Mouse (Mus musculus): Measurements from ENCODE around the gene Btf3. TPM values are rescaled to one million over a fixed set of nuclear protein-coding genes. Genes with fewer than 3 reads are reported as not detected.

Gene Btf3
- polyA plus RNA-seq, 1 experiment from 2014 or later: 559 TPM

DNA sequence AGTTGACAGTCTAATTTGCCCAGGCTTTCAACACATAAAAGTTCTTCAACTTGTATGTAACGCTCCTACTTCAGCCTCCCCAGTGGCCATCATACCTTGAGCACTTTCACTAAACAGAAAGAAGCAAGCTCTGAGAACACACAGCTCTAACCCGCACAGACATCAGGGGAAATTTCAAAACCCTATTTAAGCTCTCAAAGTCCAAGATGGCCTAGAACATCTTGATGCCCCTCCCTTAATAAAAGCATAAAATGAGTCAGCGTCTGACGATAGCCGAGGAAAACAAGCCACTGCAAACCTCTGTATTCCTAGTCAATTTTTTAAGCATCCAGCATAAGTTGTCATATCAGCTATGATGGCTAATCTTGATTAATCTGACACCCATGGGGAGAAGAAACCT, 5.2 kb downstream of the Btf3 start:
- no peaks in the 10 kb centered on the region for H3K27me3 ChIP-seq (ENCODE audit: control insufficient read depth, insufficient read depth, low read length)
- WGBS: 87% methylated on average over 5 of the region's 5 CpGs
- no peaks in the 10 kb centered on the region; the same call in 1 of the 2 replicates for H3K4me1 ChIP-seq (replicated peaks; ENCODE audit: control insufficient read depth, insufficient read depth)
- ATAC-seq (ENCODE audit: low FRiP score, low TSS enrichment): no peak
- H3K4me3 ChIP-seq (ENCODE audit: low read depth, low read length): no peak overlapping the region
- no peak overlapping the region for H3K27ac ChIP-seq (replicated peaks)
- peaks cover 9% of the 10 kb centered on the region for H3K36me3 ChIP-seq (ENCODE audit: control insufficient read depth, insufficient read depth, low read length)
- no peak for TF ChIP-seq CTCF (IDR thresholded peaks at IDR 0.05; ENCODE audit: low read depth)
- no peak for TF ChIP-seq EP300 (optimal IDR thresholded peaks at IDR 0.05)
- H3K4me2 ChIP-seq (replicated peaks; ENCODE audit: low read depth): no peak overlapping the region
- no peak for DNase-seq (ENCODE audit: low spot score)
- no peaks in the 10 kb centered on the region for H3K9me3 ChIP-seq (ENCODE audit: control insufficient read depth, low read length)
- no peak overlapping the region for H3K9ac ChIP-seq (ENCODE audit: low read length)

DNA sequence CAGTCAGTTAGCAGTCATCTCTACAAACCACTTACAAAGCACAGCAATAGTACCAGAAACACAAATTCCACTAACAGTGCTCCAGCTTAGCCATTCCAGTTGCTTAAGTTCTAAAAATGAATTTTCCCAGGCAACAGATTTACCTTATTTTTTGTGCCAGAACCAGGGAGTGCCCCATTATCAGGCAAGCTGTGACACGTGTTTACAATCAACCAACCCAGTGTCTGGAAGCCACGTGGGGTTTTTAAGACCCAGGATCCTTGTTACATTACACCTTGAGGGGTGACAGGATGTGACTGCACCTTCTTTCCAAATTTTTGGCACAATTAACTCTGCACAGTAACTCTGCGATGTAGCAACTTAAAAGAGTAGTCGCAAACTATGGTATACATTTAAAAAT, 8.1 kb downstream of the Btf3 start:
- 63% methylated on average over 4 of the region's 4 CpGs for WGBS
- ATAC-seq (ENCODE audit: low FRiP score, low TSS enrichment) (no peak), DNase-seq (ENCODE audit: low spot score) (no peak)
- peaks cover 9% of the 10 kb centered on the region for H3K36me3 ChIP-seq (ENCODE audit: control insufficient read depth, insufficient read depth, low read length)
- no peaks in the 10 kb centered on the region for H3K9me3 ChIP-seq (ENCODE audit: control insufficient read depth, low read length)
- H3K4me1 ChIP-seq (replicated peaks; ENCODE audit: control insufficient read depth, insufficient read depth): no peaks in the 10 kb centered on the region
- no peak overlapping the region for H3K9ac ChIP-seq (ENCODE audit: low read length)
- no peak overlapping the region for H3K4me2 ChIP-seq (replicated peaks; ENCODE audit: low read depth)
- H3K4me3 ChIP-seq (ENCODE audit: low read depth, low read length): no peak overlapping the region
- H3K27me3 ChIP-seq (ENCODE audit: control insufficient read depth, insufficient read depth, low read length): no peaks in the 10 kb centered on the region
- no peak overlapping the region for H3K27ac ChIP-seq (replicated peaks)
- no peak for TF ChIP-seq CTCF (IDR thresholded peaks at IDR 0.05; ENCODE audit: low read depth)
- TF ChIP-seq EP300 (optimal IDR thresholded peaks at IDR 0.05): no peak

DNA sequence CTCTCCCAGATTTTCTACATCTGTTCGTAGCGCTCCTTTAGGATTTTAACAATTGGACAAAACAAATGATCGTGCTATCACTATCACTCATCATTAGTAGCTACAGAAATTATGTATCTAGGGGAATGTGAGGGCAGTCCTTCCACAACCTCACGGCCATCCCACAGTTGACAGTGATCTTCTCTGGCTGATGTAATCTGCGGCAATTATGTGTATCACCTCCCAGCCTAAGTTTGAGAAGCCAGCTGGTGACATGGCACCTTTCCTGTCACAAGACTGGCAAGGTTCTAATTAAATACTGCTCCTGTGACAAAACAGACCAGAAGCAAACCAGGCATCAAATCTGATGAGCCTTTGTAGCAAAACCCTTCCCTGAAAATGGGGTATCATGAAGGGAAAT, 8.8 kb downstream of the Btf3 start:
- DNase-seq (ENCODE audit: low spot score) (no peak), ATAC-seq (ENCODE audit: low FRiP score, low TSS enrichment) (no peak)
- Histone ChIP-seq H3K27me3 (ENCODE audit: control insufficient read depth, insufficient read depth, low read length) (no peaks in the 10 kb centered on the region), H3K9ac (ENCODE audit: low read length) (no peak overlapping the region), H3K27ac (replicated peaks) (no peak overlapping the region), H3K4me3 (ENCODE audit: low read depth, low read length) (no peak overlapping the region), H3K4me2 (replicated peaks; ENCODE audit: low read depth) (no peak overlapping the region), H3K9me3 (ENCODE audit: control insufficient read depth, low read length) (no peaks in the 10 kb centered on the region), H3K4me1 (replicated peaks; ENCODE audit: control insufficient read depth, insufficient read depth) (no peaks in the 10 kb centered on the region), H3K36me3 (ENCODE audit: control insufficient read depth, insufficient read depth, low read length) (peaks cover 9% of the 10 kb centered on the region)
- TF ChIP-seq CTCF (IDR thresholded peaks at IDR 0.05; ENCODE audit: low read depth) (no peak), EP300 (optimal IDR thresholded peaks at IDR 0.05) (no peak)
- 63% methylated on average over 5 of the region's 5 CpGs for WGBS

DNA sequence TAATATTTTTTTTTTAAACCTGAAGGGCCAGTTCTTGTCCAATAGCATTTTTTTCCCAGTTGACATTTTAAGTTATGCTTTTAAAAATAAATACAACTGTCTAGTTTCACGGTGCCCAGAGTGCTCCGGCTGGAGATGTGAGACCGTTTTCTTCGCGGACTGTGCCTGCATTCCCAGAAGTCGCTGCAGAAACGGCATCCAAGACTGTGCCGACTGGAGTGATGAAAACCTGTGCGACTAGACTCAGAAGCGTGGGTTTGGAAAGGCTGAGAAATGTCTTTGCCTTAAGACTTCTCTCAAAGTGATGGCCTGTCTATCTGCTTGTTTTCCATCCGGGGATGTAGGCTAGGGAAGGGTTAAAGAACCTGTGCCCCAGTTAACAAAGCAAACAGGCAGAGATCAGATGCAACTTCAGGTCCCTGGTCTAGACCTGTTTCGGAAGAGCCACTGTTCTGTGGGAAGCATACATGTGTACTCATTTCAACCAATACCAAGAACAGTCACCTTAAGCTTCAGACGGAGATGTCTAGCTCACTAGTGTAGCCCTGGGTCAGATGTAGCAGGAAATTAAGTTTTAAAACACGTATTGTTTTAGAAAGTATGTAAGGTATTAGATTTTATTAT, 9.8 kb downstream of the Btf3 start:
- Histone ChIP-seq H3K9me3 (ENCODE audit: control insufficient read depth, low read length) (no peaks in the 10 kb centered on the region), H3K4me3 (ENCODE audit: low read depth, low read length) (no peak overlapping the region), H3K4me2 (replicated peaks; ENCODE audit: low read depth) (peak overlapping the region; percentile 35), H3K27ac (replicated peaks) (0 out of 2 replicates have a peak overlapping the region, but pooled peaks have one; percentile 13), H3K9ac (ENCODE audit: low read length) (no peak overlapping the region), H3K36me3 (ENCODE audit: control insufficient read depth, insufficient read depth, low read length) (peaks cover 8% of the 10 kb centered on the region), H3K4me1 (replicated peaks; ENCODE audit: control insufficient read depth, insufficient read depth) (no peaks in the 10 kb centered on the region), H3K27me3 (ENCODE audit: control insufficient read depth, insufficient read depth, low read length) (no peaks in the 10 kb centered on the region)
- no peak for DNase-seq (ENCODE audit: low spot score)
- ATAC-seq (ENCODE audit: low FRiP score, low TSS enrichment): no peak
- 23% methylated on average over 14 of the region's 14 CpGs for WGBS
- no peak for TF ChIP-seq EP300 (optimal IDR thresholded peaks at IDR 0.05)

DNA sequence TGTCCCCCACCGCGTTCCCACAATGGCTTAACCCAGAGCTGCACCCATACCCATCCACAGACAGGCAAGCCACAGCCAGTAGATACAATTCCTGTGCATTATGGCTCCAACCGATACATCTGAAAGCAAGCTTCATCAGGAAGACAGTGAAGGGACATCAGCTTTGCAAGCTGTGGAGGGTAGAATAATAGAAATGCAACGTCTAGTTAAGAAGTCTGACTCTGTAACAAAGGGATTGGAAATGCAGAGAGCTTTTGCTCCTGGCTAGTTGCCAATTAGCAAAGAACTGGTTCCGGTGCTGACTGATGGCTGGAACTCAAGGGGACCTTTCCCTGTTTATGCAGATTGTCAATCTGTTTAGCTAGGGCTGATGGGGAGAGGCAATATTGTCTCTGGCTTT, 10.4 kb downstream of the Btf3 start:
- Histone ChIP-seq H3K9me3 (ENCODE audit: control insufficient read depth, low read length) (no peaks in the 10 kb centered on the region), H3K9ac (ENCODE audit: low read length) (no peak overlapping the region), H3K4me1 (replicated peaks; ENCODE audit: control insufficient read depth, insufficient read depth) (no peaks in the 10 kb centered on the region), H3K4me2 (replicated peaks; ENCODE audit: low read depth) (no peak overlapping the region), H3K27me3 (ENCODE audit: control insufficient read depth, insufficient read depth, low read length) (no peaks in the 10 kb centered on the region), H3K27ac (replicated peaks) (0 out of 2 replicates have a peak overlapping the region, but pooled peaks have one; percentile 35), H3K36me3 (ENCODE audit: control insufficient read depth, insufficient read depth, low read length) (peaks cover 2% of the 10 kb centered on the region; the same call in 1 of the 2 replicates), H3K4me3 (ENCODE audit: low read depth, low read length) (no peak overlapping the region)
- no peak for TF ChIP-seq EP300 (optimal IDR thresholded peaks at IDR 0.05)
- TF ChIP-seq CTCF (IDR thresholded peaks at IDR 0.05; ENCODE audit: low read depth): no peak
- no peak for ATAC-seq (ENCODE audit: low FRiP score, low TSS enrichment)
- 30% methylated on average over 5 of the region's 5 CpGs for WGBS
- no peak for DNase-seq (ENCODE audit: low spot score)

DNA sequence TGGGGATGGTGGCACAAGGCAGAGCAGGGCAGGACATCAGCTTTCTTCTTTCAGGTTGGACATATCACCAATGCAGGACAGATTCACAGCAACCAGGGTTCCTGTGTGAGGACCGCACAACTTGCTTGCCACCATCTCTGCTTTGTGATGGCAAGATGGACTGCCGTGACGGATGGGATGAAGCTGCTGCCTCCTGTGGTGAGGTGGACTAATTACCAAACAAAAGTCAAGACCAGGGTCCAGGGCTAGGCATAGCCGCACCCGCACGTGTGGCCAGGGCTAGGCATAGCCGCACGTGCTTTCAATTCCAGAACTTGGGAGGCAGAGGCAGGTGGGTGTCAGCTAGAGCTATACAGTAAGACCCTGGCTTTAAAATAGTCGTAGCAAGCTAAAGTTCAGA, 11.5 kb downstream of the Btf3 start:
- WGBS: 92% methylated on average over 9 of the region's 9 CpGs
- H3K4me3 ChIP-seq (ENCODE audit: low read depth, low read length): no peak overlapping the region
- no peaks in the 10 kb centered on the region for H3K4me1 ChIP-seq (replicated peaks; ENCODE audit: control insufficient read depth, insufficient read depth)
- H3K9me3 ChIP-seq (ENCODE audit: control insufficient read depth, low read length): no peaks in the 10 kb centered on the region
- no peaks in the 10 kb centered on the region for H3K36me3 ChIP-seq (ENCODE audit: control insufficient read depth, insufficient read depth, low read length)
- ATAC-seq (ENCODE audit: low FRiP score, low TSS enrichment): no peak
- no peak overlapping the region for H3K27ac ChIP-seq (replicated peaks)
- DNase-seq (ENCODE audit: low spot score): no peak
- no peak for TF ChIP-seq CTCF (IDR thresholded peaks at IDR 0.05; ENCODE audit: low read depth)
- no peak for TF ChIP-seq EP300 (optimal IDR thresholded peaks at IDR 0.05)
- H3K9ac ChIP-seq (ENCODE audit: low read length): no peak overlapping the region
- no peak overlapping the region for H3K4me2 ChIP-seq (replicated peaks; ENCODE audit: low read depth)
- no peaks in the 10 kb centered on the region for H3K27me3 ChIP-seq (ENCODE audit: control insufficient read depth, insufficient read depth, low read length)
